Comparison of ENCODE assay signal across 8 mouse cellular contexts in genomic region chr6:68668433-68668832, GRCm38 (mm10).
DNase-seq lines count a peak whose midpoint lies in the region; ATAC-seq and TF ChIP-seq lines count a peak whose summit lies in the region.
"Not testable (repeated sequence)": the region's sequence is repeated elsewhere in the genome, so short reads cannot be mapped to it uniquely, and the experiment has no call there.

No protein-coding gene starts in this region.

- not testable (repeated sequence) for H3K9ac ChIP-seq in embryonic facial prominence, embryonic 11.5 days (replicated peaks; ENCODE audit: low read length); liver, embryonic 14.5 days (replicated peaks); neural tube, embryonic 12.5 days

- not testable (repeated sequence) for H3K79me2 ChIP-seq in C2C12 (ENCODE audit: control insufficient read depth, insufficient read depth)

- not testable (repeated sequence) for H3K36me3 ChIP-seq in C2C12 (ENCODE audit: control insufficient read depth, insufficient read depth); embryonic facial prominence, embryonic 11.5 days (replicated peaks; ENCODE audit: control insufficient read depth, insufficient read depth, low read depth, low read length); liver, embryonic 14.5 days (replicated peaks; ENCODE audit: control insufficient read depth, insufficient read depth, low read depth); neural tube, embryonic 12.5 days; splenic B cell, adult 2 months (ENCODE audit: control insufficient read depth, insufficient read depth, low read length, poor library complexity, severe bottlenecking)

- H3K27ac ChIP-seq in bone marrow macrophage, adult 2 months (ENCODE audit: insufficient read depth, low read depth, low read length); embryonic facial prominence, embryonic 11.5 days (replicated peaks; ENCODE audit: low read depth, low read length); liver, embryonic 14.5 days; neural tube, embryonic 12.5 days: not testable (repeated sequence)

- H3K27me3 ChIP-seq in C2C12 (ENCODE audit: control insufficient read depth, insufficient read depth, insufficient read length); embryonic facial prominence, embryonic 11.5 days (ENCODE audit: control insufficient read depth, insufficient read depth, low read length); liver, embryonic 14.5 days (ENCODE audit: control insufficient read depth, insufficient read depth, low read length); neural tube, embryonic 12.5 days (replicated peaks); splenic B cell, adult 2 months (ENCODE audit: control insufficient read depth, insufficient read depth, low read length, poor library complexity, severe bottlenecking): not testable (repeated sequence)

- not testable (repeated sequence) for TF ChIP-seq POLR2A in bone marrow macrophage, adult 2 months (IDR thresholded peaks at IDR 0.05; ENCODE audit: borderline replicate concordance, low read depth, low read length)

- 1% methylated on average over 10 of the region's 10 CpGs for WGBS in embryonic facial prominence, embryonic 11.5 days
- WGBS in liver, embryonic 14.5 days (ENCODE audit: insufficient replicate concordance), result under 1% methylated on average over 10 of the region's 10 CpGs
- under 1% methylated on average over 10 of the region's 10 CpGs for WGBS in neural tube, embryonic 12.5 days

- H3K4me2 ChIP-seq in embryonic facial prominence, embryonic 11.5 days (ENCODE audit: low read depth, low read length); liver, embryonic 14.5 days (ENCODE audit: low read depth): not testable (repeated sequence)
- H3K4me2 ChIP-seq in neural tube, embryonic 12.5 days (replicated peaks), result 0 out of 2 replicates have a peak overlapping the region, but pooled peaks have one; percentile 25

- peak; percentile 53 for TF ChIP-seq CTCF in C2C12 (IDR thresholded peaks at IDR 0.05; ENCODE audit: control insufficient read depth, insufficient read depth, insufficient read length)
- peak; percentile 76 for TF ChIP-seq CTCF in bone marrow macrophage, adult 2 months (IDR thresholded peaks at IDR 0.05; ENCODE audit: low read depth, low read length)
- peak; percentile 77 for TF ChIP-seq CTCF in liver, embryonic 14.5 days (IDR thresholded peaks at IDR 0.05; ENCODE audit: low read depth)

- DNase-seq in embryonic facial prominence, embryonic 11.5 days (ENCODE audit: low spot score), result peak; percentile 64
- DNase-seq in heart, postnatal 14 days, result peak; percentile 3
- peak; percentile 5 for DNase-seq in kidney, postnatal 14 days
- not testable (repeated sequence) for DNase-seq in liver, embryonic 14.5 days (ENCODE audit: low read depth in 3 of 3, low spot score in 3 of 3)
- peak; percentile 69 for DNase-seq in splenic B cell, adult 2 months (ENCODE audit: low read depth, low spot score)

- not testable (repeated sequence) for H3K4me1 ChIP-seq in bone marrow macrophage, adult 2 months (ENCODE audit: control insufficient read depth, insufficient read depth, low read length); embryonic facial prominence, embryonic 11.5 days (ENCODE audit: control insufficient read depth, insufficient read depth, low read length); liver, embryonic 14.5 days (replicated peaks; ENCODE audit: control insufficient read depth in 2 of 2, insufficient read depth in 2 of 2, low read length in 1 of 2); neural tube, embryonic 12.5 days

- not testable (repeated sequence) for H3K9me3 ChIP-seq in embryonic facial prominence, embryonic 11.5 days (replicated peaks; ENCODE audit: control insufficient read depth, low read length); liver, embryonic 14.5 days (ENCODE audit: control insufficient read depth, low read length); neural tube, embryonic 12.5 days

- not testable (repeated sequence) for TF ChIP-seq EP300 in liver, embryonic 14.5 days (IDR thresholded peaks at IDR 0.05; ENCODE audit: low read depth)

- intact Hi-C loops in heart, postnatal 14 days (cut with DNase I), result not testable (repeated sequence)

- H3K79me3 ChIP-seq in C2C12 (ENCODE audit: low read depth), result not testable (repeated sequence)

- not testable (repeated sequence) for H3ac ChIP-seq in C2C12 (ENCODE audit: control insufficient read depth, insufficient read length, low read depth)

- not testable (repeated sequence) for H3K4me3 ChIP-seq in C2C12 (ENCODE audit: insufficient read depth, poor library complexity, severe bottlenecking); bone marrow macrophage, adult 2 months (ENCODE audit: insufficient read depth, low read length); embryonic facial prominence, embryonic 11.5 days (ENCODE audit: low read depth, low read length); liver, embryonic 14.5 days (ENCODE audit: insufficient read depth in 1 of 2, low read depth in 2 of 2, low read length in 2 of 2); neural tube, embryonic 12.5 days

- ATAC-seq in embryonic facial prominence, embryonic 11.5 days (replicated peaks; ENCODE audit: insufficient number of reproducible peaks, low FRiP score, low TSS enrichment, low read depth); liver, embryonic 14.5 days (ENCODE audit: insufficient read depth): not testable (repeated sequence)
- ATAC-seq in neural tube, embryonic 12.5 days (ENCODE audit: low FRiP score, low read depth), result peak; percentile 80
